Mouse (Mus musculus) brain, embryonic 18.5 days (tissue): ENCODE results near the gene Adcy7.

ENCODE experiments used
- DNase-seq: peaks from one replicate; pipeline ENCODE4 v3.0.0-alpha.2; 2012; ENCODE audit warnings: low read depth, low spot score

Adcy7 gene

DNA sequence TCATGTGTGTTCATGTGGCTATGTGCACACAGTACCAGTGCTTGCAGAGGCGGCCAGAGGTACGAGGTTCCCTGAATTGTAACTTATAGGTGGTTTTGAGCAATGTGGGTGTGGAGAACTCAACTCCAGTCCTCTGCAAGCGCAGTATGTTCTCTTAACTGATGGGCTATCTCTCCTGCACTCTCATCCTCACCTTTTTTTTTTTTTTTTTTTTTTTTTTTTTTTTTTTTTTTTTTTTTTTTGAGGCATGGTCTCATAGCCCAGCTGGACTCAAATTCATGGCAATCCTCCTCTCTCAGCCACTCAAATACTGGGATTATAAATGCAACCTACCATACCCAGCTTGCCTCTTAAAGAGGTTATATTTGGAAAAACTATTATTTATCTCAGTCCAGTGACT lies 58.6 kb downstream of the Adcy7 start:
- no peak for DNase-seq

GRCm38 (mm10) chr8:88334384-88334783 lies 62.2 kb downstream of the Adcy7 start:
- DNase-seq: no peak

- DNase-seq: no peak
Measured at GRCm38 (mm10) chr8:88334975-88335374, 62.8 kb downstream of the Adcy7 start.

- DNase-seq: no peak
Measured at GRCm38 (mm10) chr8:88339221-88339620, 67.0 kb downstream of the Adcy7 start.

GRCm38 (mm10) chr8:88339887-88340695 lies 67.9 kb downstream of the Adcy7 start:
- DNase-seq: no peak

DNA sequence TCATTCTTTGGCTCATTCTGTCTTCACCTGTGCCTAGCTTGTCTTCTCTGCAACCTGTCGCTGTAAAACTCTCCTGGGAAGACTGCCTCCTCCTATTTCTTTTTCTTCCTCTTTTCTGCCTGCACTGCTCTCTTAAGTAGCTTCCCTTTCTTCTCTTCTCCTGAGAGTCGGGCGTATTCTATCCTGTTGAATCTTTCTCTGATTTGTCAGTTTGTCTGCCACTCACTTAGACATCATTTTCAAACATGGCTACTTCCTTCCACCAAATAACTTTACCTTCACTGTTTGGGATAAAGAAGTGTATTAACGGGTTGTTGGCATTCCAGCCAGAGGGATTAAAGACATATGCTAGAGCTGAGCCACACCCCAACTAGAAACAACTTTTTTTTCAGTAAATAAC lies 69.8 kb downstream of the Adcy7 start:
- no peak for DNase-seq

DNA sequence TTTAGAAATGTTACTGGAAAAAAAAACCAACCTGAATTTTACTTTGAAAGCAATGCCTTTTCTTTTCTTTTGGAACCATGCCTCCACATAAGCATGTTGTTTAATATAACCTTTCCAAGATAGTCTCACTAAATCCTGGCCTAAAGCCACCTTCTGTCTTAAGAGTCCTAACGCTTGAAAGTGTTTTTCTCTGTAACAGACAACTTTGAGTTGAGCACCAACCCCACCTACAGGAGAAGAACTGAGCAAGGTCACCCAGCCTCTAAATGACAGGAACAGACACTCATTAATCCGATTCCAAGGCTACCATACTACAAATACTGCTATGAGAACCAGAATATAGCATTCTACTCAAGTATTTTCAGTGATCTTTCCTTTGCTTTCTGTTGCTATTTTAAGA lies 76.8 kb downstream of the Adcy7 start:
- DNase-seq: no peak

DNA sequence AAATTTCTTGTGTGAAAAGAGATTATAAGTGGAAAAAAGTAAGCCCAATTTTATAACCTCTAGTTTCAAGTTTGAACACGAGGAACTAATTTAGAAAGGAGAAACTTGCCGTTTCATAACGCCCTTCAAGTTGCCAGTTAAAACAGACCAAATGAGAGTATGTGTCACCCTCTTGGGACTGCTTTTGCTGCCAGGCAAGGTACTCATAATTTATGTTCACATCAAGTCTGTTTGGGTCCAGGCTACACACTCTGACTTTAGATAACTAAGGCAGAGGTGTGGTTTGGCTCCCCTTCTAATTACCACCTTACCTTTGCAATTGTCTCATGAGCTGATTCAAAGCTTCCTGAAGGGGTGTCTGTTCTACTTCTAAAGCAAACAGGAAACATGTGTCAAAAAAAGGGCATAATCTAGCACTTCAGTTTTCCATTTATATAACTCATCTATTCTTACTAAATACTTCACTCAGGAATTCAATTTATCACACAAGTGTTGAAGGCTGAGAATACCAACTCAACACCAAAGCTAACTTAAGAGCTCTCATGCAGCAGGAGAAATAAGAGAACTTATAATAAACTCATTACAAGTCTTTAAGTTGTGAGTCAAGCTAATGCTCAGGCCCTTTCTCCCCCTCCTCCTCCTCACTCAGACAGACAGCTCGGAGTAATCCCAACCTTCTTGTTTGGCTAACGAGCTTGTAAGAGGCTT lies 85.2 kb downstream of the Adcy7 start:
- no peak for DNase-seq

DNA sequence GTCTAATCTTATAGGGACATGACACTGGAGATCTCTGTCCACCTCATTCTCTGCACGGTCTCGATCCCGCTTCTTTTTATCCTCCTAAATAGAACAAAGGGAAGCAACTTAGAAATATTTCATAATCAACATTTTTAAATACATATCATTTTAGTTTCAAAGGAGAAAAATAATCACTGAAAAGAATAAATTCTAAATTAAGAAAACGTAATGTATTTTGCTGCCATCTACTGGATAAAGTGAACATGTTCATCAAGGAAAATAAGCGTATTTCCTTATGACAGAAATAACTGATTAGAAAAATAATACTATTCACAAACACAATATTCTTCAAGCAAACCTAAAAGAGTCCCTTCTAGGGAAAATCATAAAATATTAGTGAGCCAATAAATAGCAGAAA lies 85.7 kb downstream of the Adcy7 start:
- no peak for DNase-seq

DNA sequence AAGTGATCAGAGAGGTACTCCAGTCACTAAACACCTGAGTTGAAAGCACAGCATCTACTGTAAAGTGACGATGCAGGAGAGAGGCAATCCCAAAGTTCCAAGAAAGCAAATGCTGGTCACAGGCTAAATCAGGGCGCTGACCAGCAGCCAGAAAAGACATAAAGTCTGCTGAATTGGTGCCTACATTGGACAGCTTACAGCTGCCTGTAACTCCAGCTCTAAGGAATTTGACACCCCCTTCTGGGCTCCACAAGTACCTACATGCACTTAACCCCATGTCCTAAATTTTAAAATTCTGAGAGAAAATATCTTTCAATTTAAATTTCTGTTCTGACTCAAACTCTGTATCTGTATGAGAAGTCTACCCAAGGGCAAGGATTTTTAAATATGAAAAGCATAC lies 87.8 kb downstream of the Adcy7 start:
- no peak for DNase-seq

DNA sequence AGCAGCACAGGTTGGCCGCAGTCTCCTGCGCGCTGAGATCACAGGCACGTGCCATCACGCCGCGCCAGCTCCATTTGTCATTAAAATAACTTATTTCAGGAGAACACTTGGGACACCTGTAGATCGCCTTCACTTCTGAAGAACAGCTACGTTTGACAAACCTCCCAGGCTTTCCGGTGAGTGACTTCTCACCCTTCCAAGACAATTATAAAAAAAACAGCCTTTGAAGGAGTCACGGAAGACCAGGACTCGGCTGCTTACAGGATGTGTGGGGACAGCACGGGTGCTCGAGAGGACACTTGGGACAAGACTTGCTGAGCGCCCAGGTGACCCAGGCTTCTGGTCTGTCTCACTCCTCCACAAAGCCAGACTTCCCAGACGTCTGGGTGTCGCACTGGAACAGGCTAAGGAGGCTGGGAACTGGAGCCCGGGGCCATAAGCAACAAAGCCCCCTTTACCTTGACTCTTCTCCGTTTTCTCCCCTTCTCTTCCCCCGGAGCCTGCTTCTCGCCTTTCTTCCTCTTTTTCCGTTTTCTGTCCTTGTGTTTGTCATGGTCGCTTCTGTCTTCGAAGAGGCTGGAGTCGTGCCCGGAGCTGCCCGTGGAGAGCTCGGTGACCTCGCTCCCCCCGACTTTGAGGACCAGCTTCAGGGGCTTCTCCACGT lies 89.0 kb downstream of the Adcy7 start:
- no peak for DNase-seq

DNA sequence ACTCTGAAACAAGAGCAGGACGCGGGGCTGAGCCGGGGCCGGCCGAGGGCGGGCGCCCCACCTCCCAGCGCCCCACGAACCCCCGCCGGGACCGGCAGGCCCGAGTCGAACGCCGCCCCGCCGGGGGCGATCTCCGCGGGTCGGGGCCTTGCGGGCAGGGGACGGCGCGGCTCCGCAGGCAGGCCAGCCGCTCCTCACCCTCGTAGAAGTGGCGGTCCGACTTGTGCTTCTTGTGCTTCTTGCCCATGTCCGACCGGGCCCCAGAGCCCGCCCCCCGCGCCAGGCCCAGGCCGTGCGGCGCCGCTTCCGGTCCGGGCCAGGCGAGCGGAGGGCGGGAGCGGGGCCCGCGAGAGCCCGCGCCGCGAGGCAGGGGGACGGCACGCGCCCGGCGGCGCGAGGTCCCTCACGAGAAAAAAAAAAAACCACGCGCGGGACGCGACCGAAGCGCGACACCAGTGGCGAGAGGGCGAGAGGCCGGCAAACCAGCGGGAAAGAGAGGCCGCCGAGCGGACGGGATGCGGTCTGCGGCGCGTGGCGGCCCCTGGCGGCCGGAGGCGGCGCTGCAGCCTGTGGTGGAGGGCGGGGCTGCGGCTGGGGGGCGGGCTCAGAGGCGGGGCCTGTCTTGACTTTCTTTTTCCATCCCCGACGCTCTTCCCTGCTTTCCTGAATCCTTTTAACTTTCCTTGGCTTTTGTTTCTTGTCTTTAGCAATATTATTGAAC lies 89.7 kb downstream of the Adcy7 start, which contains the start of gene Brd7:
Gene Brd7, minus strand, starts transcription at position 487 of the 721 bp plus-strand sequence.
- DNase-seq: peak; percentile 59

GRCm38 (mm10) chr8:88362446-88363150 lies 90.4 kb downstream of the Adcy7 start:
- no peak for DNase-seq

- DNase-seq: no peak
Measured at GRCm38 (mm10) chr8:88369221-88369620, 97.0 kb downstream of the Adcy7 start.

GRCm38 (mm10) chr8:88369805-88370204 lies 97.6 kb downstream of the Adcy7 start:
- DNase-seq: no peak

GRCm38 (mm10) chr8:88371522-88371921 lies 99.3 kb downstream of the Adcy7 start:
- no peak for DNase-seq

DNA sequence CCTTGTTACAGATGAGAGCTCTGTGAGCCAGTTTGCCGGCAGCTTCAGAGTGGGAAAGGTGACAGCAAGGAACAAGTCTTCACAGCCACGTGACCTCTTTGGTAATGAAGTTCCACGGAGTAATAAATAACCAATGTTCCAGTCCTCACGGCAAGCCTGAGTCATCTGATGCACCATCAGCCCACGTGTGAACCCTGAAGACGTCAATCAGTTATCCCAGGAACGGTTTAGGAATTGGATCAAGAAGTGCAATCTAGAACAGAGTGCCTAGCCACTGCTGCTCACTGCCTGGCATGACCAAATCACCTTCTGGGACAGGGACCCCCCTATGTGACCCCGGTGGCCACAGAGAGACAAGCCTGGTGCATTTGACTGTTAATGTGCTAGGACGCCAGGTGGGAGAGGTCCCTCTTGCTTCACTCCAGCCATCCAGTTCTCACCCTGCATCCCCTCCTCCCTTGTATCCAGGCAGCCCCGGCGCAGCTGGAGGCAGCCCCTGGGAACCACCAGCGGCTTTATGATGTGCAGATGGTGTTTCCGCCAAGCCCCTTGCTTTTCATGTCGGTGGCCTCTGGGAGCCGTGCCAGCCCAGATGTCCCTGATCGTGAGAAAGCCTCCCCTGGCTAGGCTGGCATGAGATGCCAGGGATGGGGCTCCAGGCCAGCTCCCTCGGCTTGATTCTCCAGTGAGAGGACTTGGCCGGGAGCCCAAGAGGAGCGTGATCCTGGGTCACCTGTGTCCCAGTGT lies 104.8 kb downstream of the Adcy7 start:
- DNase-seq: peak; percentile 49
